Mouse (Mus musculus) CH12F3 (cell line): ENCODE results near the gene Crocc2.

ENCODE experiments used
- in situ Hi-C: fragments of 300-500 bp; cut with MboI; formaldehyde crosslinking; loops from 2 replicates; pipeline ENCODE4 v1.14.3; 2020; ENCODE audit warnings: low sequenced_read_pairs

The Crocc2 gene

GRCm38 (mm10) chr1:93168295-93168775 is at the start of gene Crocc2:
TSS of gene Crocc2 (plus strand) at chr1:93168725.
- in situ Hi-C loops = no loop called here

GRCm38 (mm10) chr1:93118816-93119215 is 49.7 kb upstream of the Crocc2 start:
- in situ Hi-C loops = no loop called here

- in situ Hi-C loops = no loop called here
Measured at GRCm38 (mm10) chr1:93123179-93123854, 45.2 kb upstream of the Crocc2 start.

GRCm38 (mm10) chr1:93124066-93124465 is 44.5 kb upstream of the Crocc2 start:
- in situ Hi-C loops = no loop called here

GRCm38 (mm10) chr1:93125256-93125655 is 43.3 kb upstream of the Crocc2 start:
- in situ Hi-C loops = no loop called here

- in situ Hi-C loops = no loop called here
Measured at GRCm38 (mm10) chr1:93128209-93128608, 40.3 kb upstream of the Crocc2 start.

GRCm38 (mm10) chr1:93128710-93129349 is 39.7 kb upstream of the Crocc2 start:
- in situ Hi-C loops = no loop called here

GRCm38 (mm10) chr1:93130242-93130983 is 38.1 kb upstream of the Crocc2 start:
- in situ Hi-C loops = no loop called here

GRCm38 (mm10) chr1:93132676-93133075 is 35.8 kb upstream of the Crocc2 start:
- in situ Hi-C loops = no loop called here

GRCm38 (mm10) chr1:93135036-93135526 is 33.4 kb upstream of the Crocc2 start, which contains the start of gene Agxt:
TSS of gene Agxt (plus strand) at chr1:93135240.
- in situ Hi-C loops = no loop called here

- in situ Hi-C loops = no loop called here
Measured at GRCm38 (mm10) chr1:93138534-93138933, 30.0 kb upstream of the Crocc2 start.

- in situ Hi-C loops = no loop called here
Measured at GRCm38 (mm10) chr1:93139713-93140112, 28.8 kb upstream of the Crocc2 start.

- in situ Hi-C loops = no loop called here
Measured at GRCm38 (mm10) chr1:93142871-93143270, 25.7 kb upstream of the Crocc2 start.

GRCm38 (mm10) chr1:93144176-93144575 is 24.3 kb upstream of the Crocc2 start:
- in situ Hi-C loops = no loop called here

GRCm38 (mm10) chr1:93150907-93151661 is 17.4 kb upstream of the Crocc2 start:
- in situ Hi-C loops = no loop called here

- in situ Hi-C loops = no loop called here
Measured at GRCm38 (mm10) chr1:93157566-93157965, 11.0 kb upstream of the Crocc2 start.

- in situ Hi-C loops = no loop called here
Measured at GRCm38 (mm10) chr1:93158916-93159315, 9.6 kb upstream of the Crocc2 start.

GRCm38 (mm10) chr1:93159566-93160500 is 8.7 kb upstream of the Crocc2 start:
- in situ Hi-C loops = no loop called here

- in situ Hi-C loops = no loop called here
Measured at GRCm38 (mm10) chr1:93160501-93161133, 7.9 kb upstream of the Crocc2 start, which contains the start of gene 2310007B03Rik. TSS of gene 2310007B03Rik (minus strand) at chr1:93160948.
